Mouse (Mus musculus) heart, adult 2 months (tissue): ENCODE measurements at regions not wholly inside any gene's neighbourhood (a gene's known extent, or its start where the extent isn't known, plus 50 kb on each side); places are given as distances from the start of the nearest gene placed in this dataset.

Experiments used
- CTCF ChIP-seq: fragments of 200-600 bp; IDR thresholded peaks from 2 replicates; pipeline ENCODE4 v1.8.1; 2022; ENCODE audit warnings: antibody characterized with exemption, mild to moderate bottlenecking, moderate library complexity
- POLR2A ChIP-seq: fragments of 200-500 bp; IDR thresholded peaks from 2 replicates; pipeline ENCODE4 v1.6.1; 2011; ENCODE audit warnings: mild to moderate bottlenecking, low read depth, low read length, control low read depth; ENCODE audit not compliant: insufficient read depth

- no peak for TF ChIP-seq POLR2A
- no peak for TF ChIP-seq CTCF
These were observed 609.9 kb downstream of the Efnb2 start for GRCm38 (mm10) chr8:8051186-8051585.
